Mouse (Mus musculus): ENCODE results near the gene Hmcn2. TPM values are rescaled to one million over a fixed set of nuclear protein-coding genes. Genes with fewer than 3 reads are reported as not detected.

The Hmcn2 gene
- polyA plus RNA-seq, 1 experiment from 2014 or later = 0.22 TPM

Other genes starting within 250 kb of the Hmcn2 start
- 19.1 and 22.4 TPM in 2 replicates for gene Fnbp1, start 172.4 kb upstream of the Hmcn2 start, polyA plus RNA-seq (2015; fragmentation: Nextera tagmentation; extraction: Ambion mirVana)
- gene Gpr107, start 162.1 kb upstream of the Hmcn2 start, polyA plus RNA-seq (2015; fragmentation: Nextera tagmentation; extraction: Ambion mirVana) = 37.0 and 37.9 TPM in 2 replicates
- 42.0 and 43.2 TPM in 2 replicates for gene Ncs1, start 68.6 kb upstream of the Hmcn2 start, polyA plus RNA-seq (2015; fragmentation: Nextera tagmentation; extraction: Ambion mirVana)
- 72.1 and 77.8 TPM in 2 replicates for gene Ass1, start 155.8 kb downstream of the Hmcn2 start, polyA plus RNA-seq (2015; fragmentation: Nextera tagmentation; extraction: Ambion mirVana)

Data from kidney, embryonic 15.5 days (tissue).